Mouse (Mus musculus) CH12.LX (cell line): Measurements from ENCODE around the gene Znrf4.
A peak's percentile ranks its signal among the peaks of the same experiment; 100 is the strongest.

Experiments
- CTCF ChIP-seq, 2 experiments: IDR thresholded peaks in 1 of 2; conservative IDR thresholded peaks in 1 of 2; 2 replicates each; pipeline ENCODE4 v1.5.1; 2011 to 2012; ENCODE audit warnings: low read depth in 2 of 2, low read length in 2 of 2, improper control_type of control experiment in 1 of 2, inconsistent platforms in 1 of 2, mild to moderate bottlenecking in 1 of 2, moderate library complexity in 1 of 2
- ELF1 ChIP-seq: IDR thresholded peaks from 2 replicates; pipeline ENCODE4 v1.6.1; 2014; ENCODE audit warnings: low read depth, mild to moderate bottlenecking, inconsistent platforms, low read length, improper control_type of control experiment
- EP300 ChIP-seq: IDR thresholded peaks from 2 replicates; pipeline ENCODE4 v1.6.1; 2011; ENCODE audit warnings: low read length, improper control_type of control experiment
- GABPA ChIP-seq: IDR thresholded peaks from 2 replicates; pipeline ENCODE4 v1.6.1; 2012; ENCODE audit warnings: low read depth, low read length, improper control_type of control experiment, inconsistent platforms; ENCODE audit not compliant: insufficient replicate concordance
- POLR2AphosphoS2 ChIP-seq: IDR thresholded peaks from 2 replicates; pipeline ENCODE4 v1.6.1; 2011; ENCODE audit warnings: low read depth, low read length, improper control_type of control experiment
- ZKSCAN1 ChIP-seq: IDR thresholded peaks from 2 replicates; pipeline ENCODE4 v1.6.1; 2012; ENCODE audit warnings: low read depth, inconsistent platforms, low read length, improper control_type of control experiment, borderline replicate concordance
- ZMIZ1 ChIP-seq: IDR thresholded peaks from 2 replicates; pipeline ENCODE4 v1.6.1; 2012; ENCODE audit warnings: low read depth, mild to moderate bottlenecking, inconsistent platforms, low read length, improper control_type of control experiment

DNA sequence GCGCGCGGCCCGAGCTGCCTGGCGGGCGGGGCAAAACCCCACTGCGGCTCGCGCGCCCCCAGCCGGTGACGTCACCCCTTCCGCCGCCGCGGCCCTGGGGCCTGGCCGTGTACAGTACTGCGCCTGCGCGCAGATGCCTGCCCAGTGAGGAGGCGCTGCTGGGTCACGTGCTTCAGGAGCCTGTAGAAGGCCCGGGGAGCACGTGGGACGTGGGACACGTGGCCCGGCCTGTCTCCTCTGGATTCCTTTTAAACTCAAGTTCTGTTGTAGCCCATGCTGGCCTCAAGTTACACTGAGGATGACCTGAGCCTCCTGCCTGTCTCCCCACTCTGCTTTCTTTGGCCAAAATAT, 35.9 kb downstream of the Znrf4 start, which contains the start of gene Ptprs:
- TF ChIP-seq POLR2AphosphoS2 (no peak), GABPA (no peak), CTCF (conservative IDR thresholded peaks at IDR 0.05 in 1 of 2, IDR thresholded peaks at IDR 0.05 in 1 of 2; ENCODE audit: low read depth in 2 of 2, low read length in 2 of 2) (no peak), EP300 (no peak), ZMIZ1 (no peak), ZKSCAN1 (no peak), ELF1 (peak; percentile 67)
